Mouse (Mus musculus) colon, adult 2 months (tissue): ENCODE measurements around the gene AW011738. TPM values are rescaled to one million over a fixed set of nuclear protein-coding genes. Genes with fewer than 3 reads are reported as not detected.

Experiments
- polyA plus RNA-seq: library from polyadenylated mRNA; depleted of rRNA; stranded (reverse); fragments of >200 nt; gene quantifications from 2 replicates; pipeline ENCODE4 v1.2.3, GENCODE M21; 2012; rRNA removed

Gene AW011738
- polyA plus RNA-seq, result 1.1 and 1.2 TPM in 2 replicates

DNA sequence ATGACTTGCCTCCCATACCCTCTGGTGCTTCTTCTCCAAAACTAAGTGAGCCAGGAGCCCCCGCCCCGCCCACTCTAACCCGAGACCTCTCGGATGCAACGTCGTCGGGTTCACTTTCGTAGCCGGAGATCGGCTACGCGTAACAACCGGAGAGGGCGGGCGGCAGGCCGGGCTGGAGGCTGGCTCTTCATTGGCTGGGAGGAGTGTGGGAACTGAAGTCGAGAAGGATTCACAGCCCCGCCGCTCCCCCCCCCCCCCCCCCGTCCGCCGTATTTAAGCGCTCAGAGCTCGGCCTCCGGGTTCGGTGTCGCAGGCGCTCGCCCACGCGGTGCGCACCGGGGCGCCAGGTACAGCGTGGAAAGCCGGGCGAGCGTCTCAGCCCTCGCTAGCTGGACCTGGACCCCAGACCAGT, at the start of gene AW011738:
AW011738 (plus strand) TSS at position 304 of the 412 bp plus-strand sequence.

DNA sequence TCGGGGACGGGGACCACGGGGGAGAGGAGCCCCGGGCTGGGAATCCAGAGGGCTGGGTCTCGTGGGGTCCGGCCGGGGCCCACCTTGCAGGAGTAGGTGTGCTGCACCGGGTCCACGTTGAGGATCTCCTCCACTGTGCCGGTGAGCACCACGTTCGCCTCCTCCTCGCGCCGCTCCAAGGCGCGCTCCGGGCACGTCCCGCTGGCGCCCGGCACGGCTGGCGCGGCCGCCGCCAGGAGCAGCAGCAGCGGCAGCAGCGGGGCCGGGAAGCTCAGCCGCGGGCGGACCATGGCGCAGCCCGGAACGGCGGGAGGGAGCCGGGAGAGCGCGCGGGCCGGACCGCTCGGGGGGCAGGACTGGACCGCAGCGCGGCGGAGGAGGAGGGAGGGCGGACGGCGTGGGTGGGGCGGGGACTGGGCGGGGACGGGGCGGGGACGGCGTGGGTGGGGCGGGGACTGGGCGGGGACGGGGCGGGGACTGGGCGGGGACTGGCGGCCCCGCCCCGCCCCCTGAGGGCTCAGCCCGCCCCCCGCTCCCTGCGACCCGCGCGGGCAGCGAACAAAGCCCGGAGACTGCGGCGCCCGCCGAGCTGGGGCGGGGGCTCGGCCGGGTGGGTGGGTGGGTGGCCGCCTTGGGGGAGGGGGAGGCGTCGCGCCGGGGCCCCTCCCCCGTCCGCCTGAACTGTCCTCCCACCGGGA, 5.8 kb upstream of the AW011738 start, which contains the start of gene Agrn:
Agrn (minus strand) TSS at position 358 of the 698 bp plus-strand sequence.

DNA sequence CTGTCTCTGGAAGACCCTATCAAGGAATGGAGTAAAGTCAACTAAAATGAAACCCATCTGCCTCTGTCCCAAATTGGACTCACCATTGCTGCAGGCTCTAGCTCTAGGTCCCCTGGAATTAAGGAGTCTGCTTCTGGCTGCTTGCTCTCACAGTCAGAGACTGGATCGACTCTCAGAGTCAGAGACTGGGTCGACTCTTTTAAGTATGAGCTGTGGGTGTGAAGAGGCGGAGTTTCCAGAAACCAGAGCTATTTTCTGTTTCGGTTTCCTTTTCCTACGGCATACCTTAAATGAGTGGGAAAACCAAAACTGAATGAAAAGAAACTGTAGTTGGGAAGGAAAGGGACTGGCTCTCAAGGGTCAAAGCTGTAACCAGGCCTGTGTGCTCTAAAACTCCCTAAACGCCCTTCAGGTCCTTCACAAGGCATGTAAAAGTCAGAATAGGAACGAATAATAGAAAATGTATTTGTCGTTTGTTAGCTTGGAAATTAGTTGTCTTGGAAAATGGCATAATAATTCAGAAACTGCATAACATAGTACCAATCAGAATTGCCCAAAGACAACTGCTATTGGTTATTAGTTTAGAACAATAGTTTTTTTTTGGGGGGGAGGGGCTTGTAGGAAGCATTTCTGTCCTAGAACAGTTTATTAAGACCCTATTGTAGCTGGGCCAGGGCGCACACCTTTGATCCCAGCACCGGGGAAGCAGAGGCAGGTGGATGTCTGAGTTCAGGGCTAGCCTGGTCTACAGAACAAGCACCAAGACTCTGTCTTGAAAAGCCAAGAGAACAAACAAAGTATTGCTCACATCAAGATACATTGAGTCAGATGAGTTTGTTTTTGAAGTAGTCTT, 2.3 kb upstream of the AW011738 start, which contains the start of gene Isg15:
Isg15 (minus strand) TSS at position 196 of the 853 bp plus-strand sequence.

DNA sequence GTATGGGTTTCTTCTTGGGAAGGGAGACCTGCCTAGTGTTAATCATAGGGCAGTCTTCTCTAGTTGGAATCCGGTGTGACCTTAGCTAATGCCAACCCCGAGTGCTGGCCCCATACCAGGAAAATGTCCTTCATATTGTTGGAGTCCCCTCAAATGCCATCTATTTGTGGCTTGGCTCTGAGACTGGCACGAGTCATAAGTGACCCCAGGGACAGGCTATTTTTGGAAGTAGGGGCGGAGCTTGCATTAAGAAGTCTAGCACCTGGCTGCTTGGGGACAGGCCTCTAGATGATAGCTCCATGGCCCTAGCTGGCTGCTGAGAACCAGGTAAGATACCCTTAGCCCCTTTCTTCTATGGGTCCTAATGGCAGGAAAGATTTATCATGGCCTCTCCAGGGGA, 12.5 kb downstream of the AW011738 start, which contains the start of gene Perm1:
Perm1 (plus strand) TSS at position 220 of the 400 bp plus-strand sequence.

DNA sequence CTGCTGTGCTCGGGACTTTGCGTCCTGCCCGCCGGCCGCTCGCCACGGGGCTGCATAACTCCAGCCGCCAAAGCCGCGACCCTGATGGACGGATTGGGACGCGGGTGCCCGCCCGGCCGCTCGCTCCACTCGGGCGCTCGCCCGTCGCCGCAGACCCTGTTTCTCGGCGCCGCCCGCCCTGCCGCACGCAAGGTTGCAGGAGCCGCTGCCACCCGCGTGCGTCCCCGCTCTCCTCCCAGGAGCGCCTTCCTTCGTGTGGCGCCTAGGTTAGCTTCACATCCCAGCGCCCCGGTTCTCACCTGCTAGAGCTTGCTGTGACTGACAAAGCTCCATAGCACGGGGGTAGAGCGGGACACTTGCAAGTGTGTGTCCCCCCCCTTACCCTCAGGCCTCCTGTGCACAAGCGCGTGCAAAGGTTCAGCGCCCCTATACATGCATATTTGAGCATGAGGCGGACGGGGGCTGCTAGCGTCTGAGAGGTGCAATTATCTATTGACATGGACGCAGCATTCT, 31.7 kb downstream of the AW011738 start, which contains the start of gene Plekhn1:
Plekhn1 (minus strand) TSS at position 157 of the 513 bp plus-strand sequence.

DNA sequence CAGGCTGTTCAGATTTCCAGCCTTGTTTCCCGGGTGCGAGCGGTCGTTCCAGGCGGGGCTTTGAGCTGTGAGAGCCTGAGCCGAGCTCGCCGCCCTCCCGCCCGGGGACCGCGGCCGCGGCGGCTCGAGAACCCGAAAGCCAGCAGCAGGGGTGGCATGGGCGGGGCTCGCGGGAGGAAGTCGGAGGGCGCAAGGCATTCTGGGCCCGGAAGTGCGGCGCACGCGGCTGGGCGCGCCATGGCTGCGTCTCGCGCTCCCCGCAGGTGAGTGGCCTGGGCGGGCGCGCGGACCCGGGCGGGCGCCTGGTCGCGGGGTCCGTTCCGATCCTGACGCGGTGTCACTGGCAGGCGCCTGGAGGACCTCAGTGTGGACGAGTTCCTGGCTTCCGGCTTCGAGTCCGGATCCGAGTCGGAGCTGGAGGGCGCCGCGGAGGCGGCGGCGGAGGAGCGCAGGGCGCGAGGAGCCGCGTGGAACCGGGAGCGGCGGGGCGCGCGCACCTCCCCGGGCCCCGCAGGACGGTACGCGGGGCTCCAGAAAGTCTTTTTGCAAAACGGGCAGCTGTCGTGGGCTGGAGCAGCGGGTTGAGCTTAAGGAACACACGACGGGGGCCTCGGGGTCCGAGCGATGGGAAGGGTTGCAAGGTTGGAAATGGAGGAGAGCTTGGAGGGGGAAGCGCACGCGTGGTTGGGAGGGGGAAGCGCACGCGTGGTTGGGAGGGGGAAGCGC, 32.9 kb downstream of the AW011738 start, which contains the start of gene Noc2l:
Noc2l (plus strand) TSS at position 203 of the 726 bp plus-strand sequence.

Other genes starting within 250 kb of the AW011738 start
- gene C1qtnf12, start 241.0 kb upstream of the AW011738 start, polyA plus RNA-seq, result 17.3 and 30.6 TPM in 2 replicates
- gene B3galt6, start 210.7 kb upstream of the AW011738 start, polyA plus RNA-seq, result 9.6 and 10.5 TPM in 2 replicates
- 61.7 and 70.0 TPM in 2 replicates for gene Sdf4, start 210.4 kb upstream of the AW011738 start, polyA plus RNA-seq
- gene Tnfrsf4, start 189.5 kb upstream of the AW011738 start, polyA plus RNA-seq, result 5.3 and 6.2 TPM in 2 replicates
- gene Tnfrsf18, start 177.1 kb upstream of the AW011738 start, polyA plus RNA-seq, result 5.0 and 6.4 TPM in 2 replicates
- 27.0 and 29.4 TPM in 2 replicates for gene Ttll10, start 143.9 kb upstream of the AW011738 start, polyA plus RNA-seq
- gene 9430015G10Rik, start 93.3 kb upstream of the AW011738 start, polyA plus RNA-seq, result 14.3 and 19.4 TPM in 2 replicates
- 0.47 and 0.79 TPM in 2 replicates for gene Rnf223, start 72.8 kb upstream of the AW011738 start, polyA plus RNA-seq
- 54.9 and 60.1 TPM in 2 replicates for gene Agrn, start 5.8 kb upstream of the AW011738 start, polyA plus RNA-seq
- gene Isg15, start 2.5 kb upstream of the AW011738 start, polyA plus RNA-seq, result 5.8 and 9.0 TPM in 2 replicates
- gene Perm1, start 12.6 kb downstream of the AW011738 start, polyA plus RNA-seq, result 0.05 and 0.13 TPM in 2 replicates
- gene Plekhn1, start 31.6 kb downstream of the AW011738 start, polyA plus RNA-seq, result 50.0 and 54.1 TPM in 2 replicates
- 55.0 and 58.5 TPM in 2 replicates for gene Noc2l, start 32.7 kb downstream of the AW011738 start, polyA plus RNA-seq
- gene Samd11, start 52.4 kb downstream of the AW011738 start, polyA plus RNA-seq, result 0.29 and 1.1 TPM in 2 replicates
- gene Vmn2r-ps159, start 127.8 kb downstream of the AW011738 start, polyA plus RNA-seq, result not detected in 2 replicates